Mouse (Mus musculus) limb, embryonic 14.5 days (tissue): ENCODE data around the gene Nedd4. TPM values are rescaled to one million over a fixed set of nuclear protein-coding genes. Genes with fewer than 3 reads are reported as not detected.

Experiments used
- ATAC-seq: fragments of 200-750 bp; cut with Nextera tagmentation; 2 replicates; pipeline ENCODE4 v1.8.0; 2017; ENCODE audit warnings: low read depth, moderate number of reproducible peaks, moderate TSS enrichment; ENCODE audit not compliant: low FRiP score
- DNase-seq: peaks from one replicate; pipeline ENCODE4 v3.0.0-alpha.2; 2015; ENCODE audit warnings: low spot score
- H3K27ac ChIP-seq: fragments of 300-500 bp; sonication (generic); replicated peaks from 2 replicates; pipeline ENCODE4 v1.5.1; 2014; ENCODE audit warnings: low read depth, mild to moderate bottlenecking, low read length, moderate library complexity, mixed read lengths
- H3K27me3 ChIP-seq: fragments of 300-500 bp; sonication (generic); 2 replicates; pipeline ENCODE4 v1.6.1; 2014; ENCODE audit warnings: low read length, mixed read lengths; ENCODE audit not compliant: control insufficient read depth, insufficient read depth
- H3K36me3 ChIP-seq: fragments of 300-500 bp; sonication (generic); 2 replicates; pipeline ENCODE4 v1.6.1; 2014; ENCODE audit warnings: mild to moderate bottlenecking, low read length, moderate library complexity, mixed read lengths; ENCODE audit not compliant: control insufficient read depth, insufficient read depth
- H3K4me1 ChIP-seq: fragments of 300-500 bp; sonication (generic); 2 replicates; pipeline ENCODE4 v1.6.1; 2014; ENCODE audit warnings: antibody characterized with exemption, low read length, mixed read lengths; ENCODE audit not compliant: control insufficient read depth, insufficient read depth
- H3K4me2 ChIP-seq: fragments of 300-500 bp; sonication (generic); replicated peaks from 2 replicates; pipeline ENCODE4 v1.6.1; 2014; ENCODE audit warnings: low read depth, mild to moderate bottlenecking, low read length, moderate library complexity; ENCODE audit not compliant: severe bottlenecking
- H3K4me3 ChIP-seq: fragments of 300-500 bp; sonication (generic); replicated peaks from 2 replicates; pipeline ENCODE4 v1.5.1; 2014; ENCODE audit warnings: low read length
- H3K9ac ChIP-seq: fragments of 300-500 bp; sonication (generic); 2 replicates; pipeline ENCODE4 v1.6.1; 2014; ENCODE audit warnings: mild to moderate bottlenecking, low read depth, low read length, moderate library complexity; ENCODE audit not compliant: severe bottlenecking
- H3K9me3 ChIP-seq: fragments of 300-500 bp; sonication (generic); 2 replicates; pipeline ENCODE4 v1.6.1; 2016; ENCODE audit warnings: low read length; ENCODE audit not compliant: control insufficient read depth
- POLR2A ChIP-seq: fragments of 200-500 bp; IDR thresholded peaks from 2 replicates; pipeline ENCODE4 v1.8.0; 2012; ENCODE audit warnings: inconsistent platforms, mild to moderate bottlenecking, moderate library complexity, borderline replicate concordance; ENCODE audit not compliant: insufficient read depth, insufficient read length; ENCODE audit errors: extremely low read depth
- WGBS: fragments of 180-500 bp; shearing (Covaris S2); extraction: QIAGEN DNeasy Blood & Tissue Kit; methylation state at CpG from one replicate; pipeline ENCODE4 v1.1.7; 2014; 5-methylcytosine and 5-hydroxymethylcytosine counted together
- polyA plus RNA-seq, 2 experiments: library from polyadenylated mRNA; depleted of rRNA in 1 of 2; stranded (reverse) in 1 of 2; unstranded in 1 of 2; fragments of >200 nt; fragmentation: Nextera tagmentation in 1 of 2; extraction: Ambion mirVana in 1 of 2; gene quantifications; 2 replicates each; pipeline versions ENCODE4 v1.2.1 to v1.2.3; 2012 to 2014

Nedd4 gene
- polyA plus RNA-seq, 2 experiments = 684 to 859 TPM

DNA sequence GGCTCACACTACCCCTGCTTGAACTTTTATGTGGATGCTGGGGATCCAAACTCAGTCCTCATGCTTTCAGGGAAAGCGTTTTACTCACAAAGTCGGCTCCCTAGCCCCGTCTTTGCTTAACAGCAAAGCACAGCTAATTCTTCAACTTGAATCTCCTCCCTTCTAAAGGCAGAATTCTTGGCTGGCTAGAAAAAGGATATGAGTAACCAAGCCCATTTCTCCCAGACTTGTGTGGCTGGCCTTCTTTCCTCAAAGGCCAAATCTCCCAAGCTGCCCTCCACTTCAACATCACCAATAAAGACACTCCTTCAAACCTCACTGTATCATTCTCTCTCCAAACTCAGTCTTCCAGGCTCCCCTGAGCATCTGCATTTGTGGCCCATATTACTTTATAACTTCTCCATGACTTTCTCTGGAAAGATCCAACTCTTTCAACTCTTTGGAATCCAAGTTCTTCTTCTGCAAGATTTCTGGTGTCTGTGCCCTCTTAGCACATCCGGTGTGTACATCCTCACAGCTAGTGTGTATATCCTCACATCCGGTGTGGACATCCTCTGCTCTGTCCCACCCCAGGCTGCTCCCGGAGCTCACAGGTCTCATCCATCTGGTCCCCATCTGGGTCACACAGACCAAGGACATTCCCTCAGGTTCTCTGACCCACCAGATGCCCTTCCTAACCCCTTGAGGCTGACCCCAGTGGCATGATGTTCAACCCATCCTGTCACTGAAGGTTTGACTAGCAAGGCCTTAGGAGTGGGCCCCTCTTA, 18.3 kb upstream of the Nedd4 start:
- Histone ChIP-seq H3K4me1 (peaks cover 48% of the 10 kb centered on the region), H3K4me2 (no peak overlapping the region), H3K27ac (peak overlapping the region; percentile 40), H3K27me3 (no peaks in the 10 kb centered on the region), H3K9me3 (no peaks in the 10 kb centered on the region), H3K4me3 (no peak overlapping the region), H3K36me3 (no peaks in the 10 kb centered on the region), H3K9ac (no peak overlapping the region)
- ATAC-seq (no peak), DNase-seq (no peak)
- TF ChIP-seq POLR2A = no peak
- WGBS = 77% methylated on average over 6 of the region's 6 CpGs

- H3K27ac ChIP-seq = peak overlapping the region; percentile 40
- no peak for DNase-seq
- H3K27me3 ChIP-seq = no peaks in the 10 kb centered on the region
- peaks cover 41% of the 10 kb centered on the region for H3K4me1 ChIP-seq
- no peak overlapping the region for H3K4me2 ChIP-seq
- TF ChIP-seq POLR2A = no peak
- H3K4me3 ChIP-seq = no peak overlapping the region
- H3K36me3 ChIP-seq = no peaks in the 10 kb centered on the region
- WGBS = 32% methylated on average over 6 of the region's 6 CpGs
- H3K9ac ChIP-seq = no peak overlapping the region
- H3K9me3 ChIP-seq = no peaks in the 10 kb centered on the region
- ATAC-seq = no peak
These were observed 17.6 kb upstream of the Nedd4 start for GRCm38 (mm10) chr9:72644418-72645110.

DNA sequence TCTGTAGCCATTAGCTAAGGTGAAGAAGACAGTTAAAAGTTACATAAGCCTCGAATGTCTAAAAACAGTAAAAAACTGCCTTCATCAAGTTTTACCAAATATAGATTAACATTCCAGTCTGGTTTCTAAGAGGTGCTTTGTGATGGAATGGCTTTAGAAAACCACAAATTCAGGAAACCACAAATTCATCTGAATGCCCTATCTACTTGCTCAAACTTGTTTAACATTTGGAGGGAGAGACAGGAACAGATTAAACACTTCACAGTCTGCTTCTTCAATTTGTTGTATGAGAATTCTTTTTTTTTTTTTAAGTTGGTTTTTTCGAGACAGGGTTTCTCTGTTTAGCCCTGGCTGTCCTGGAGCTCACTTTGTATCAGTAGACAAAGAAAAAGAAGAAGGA, 12.4 kb upstream of the Nedd4 start:
- Histone ChIP-seq H3K9ac (no peak overlapping the region), H3K4me2 (no peak overlapping the region), H3K4me3 (no peak overlapping the region), H3K4me1 (peaks cover 22% of the 10 kb centered on the region), H3K27me3 (no peaks in the 10 kb centered on the region), H3K27ac (no peak overlapping the region), H3K9me3 (no peaks in the 10 kb centered on the region), H3K36me3 (no peaks in the 10 kb centered on the region)
- no peak for TF ChIP-seq POLR2A
- DNase-seq (no peak), ATAC-seq (no peak)
- 44% methylated on average over 2 of the region's 2 CpGs for WGBS

- 3% methylated on average over 8 of the region's 8 CpGs for WGBS
These were observed 9.2 kb upstream of the Nedd4 start for GRCm38 (mm10) chr9:72652961-72653360.

DNA sequence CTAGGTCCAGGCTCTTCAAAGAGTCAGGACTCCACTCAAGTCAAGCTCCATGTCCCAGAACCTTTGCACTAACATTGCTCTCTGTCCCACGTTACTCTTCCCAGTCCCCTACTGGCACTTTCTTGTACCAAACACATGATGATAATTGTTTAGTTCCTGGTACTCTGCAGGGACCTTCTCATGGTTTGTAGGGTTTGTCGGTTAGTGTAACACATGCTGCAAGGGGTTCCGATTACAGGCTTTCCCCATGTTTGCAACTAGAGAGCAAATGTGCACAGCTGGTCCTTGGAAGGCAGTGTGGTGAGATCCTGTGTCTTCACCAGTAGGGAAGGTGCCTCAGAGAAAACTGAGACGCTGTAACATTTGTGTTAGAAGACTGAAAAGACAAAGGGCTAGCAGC, 8.6 kb upstream of the Nedd4 start:
- H3K4me3 ChIP-seq = peak overlapping the region; percentile 10; the same call in 1 of the 2 replicates
- 14% methylated on average over 4 of the region's 4 CpGs for WGBS

More at GRCm38 (mm10) chr9:72652961-72653360, 9.2 kb upstream of the Nedd4 start:
- peak overlapping the region; percentile 10; the same call in 1 of the 2 replicates for H3K4me3 ChIP-seq
- ATAC-seq = peak; percentile 89
- peak overlapping the region; percentile 34; the same call in 1 of the 2 replicates for H3K9ac ChIP-seq
- H3K27me3 ChIP-seq = no peaks in the 10 kb centered on the region
- peaks cover 24% of the 10 kb centered on the region for H3K4me1 ChIP-seq
- H3K27ac ChIP-seq = peak overlapping the region; percentile 79
- TF ChIP-seq POLR2A = no peak
- DNase-seq = peak; percentile 91
- no peaks in the 10 kb centered on the region for H3K9me3 ChIP-seq
- H3K36me3 ChIP-seq = no peaks in the 10 kb centered on the region
- H3K4me2 ChIP-seq = peak overlapping the region; percentile 45

More for the DNA sequence above, 8.6 kb upstream of the Nedd4 start:
- peak overlapping the region; percentile 79 for H3K27ac ChIP-seq
- H3K36me3 ChIP-seq = no peaks in the 10 kb centered on the region
- H3K4me1 ChIP-seq = peaks cover 24% of the 10 kb centered on the region
- H3K9ac ChIP-seq = peak overlapping the region; percentile 34; the same call in 1 of the 2 replicates
- no peaks in the 10 kb centered on the region for H3K27me3 ChIP-seq
- H3K9me3 ChIP-seq = no peaks in the 10 kb centered on the region
- DNase-seq (peak; percentile 65), ATAC-seq (peak; percentile 62)
- TF ChIP-seq POLR2A = no peak
- H3K4me2 ChIP-seq = peak overlapping the region; percentile 45
